Mouse (Mus musculus) erythroblast, embryonic 14.5 days (primary cell): ENCODE data around the gene Mpdz.

ENCODE experiments used
- GATA1 ChIP-seq: IDR thresholded peaks from 2 replicates; pipeline ENCODE4 v1.6.1; 2012; ENCODE audit warnings: low read length, inconsistent platforms, mixed read lengths
- TAL1 ChIP-seq: IDR thresholded peaks from 3 replicates; pipeline ENCODE4 v1.6.1; 2012; ENCODE audit warnings: low read length, inconsistent platforms, mixed read lengths

DNA sequence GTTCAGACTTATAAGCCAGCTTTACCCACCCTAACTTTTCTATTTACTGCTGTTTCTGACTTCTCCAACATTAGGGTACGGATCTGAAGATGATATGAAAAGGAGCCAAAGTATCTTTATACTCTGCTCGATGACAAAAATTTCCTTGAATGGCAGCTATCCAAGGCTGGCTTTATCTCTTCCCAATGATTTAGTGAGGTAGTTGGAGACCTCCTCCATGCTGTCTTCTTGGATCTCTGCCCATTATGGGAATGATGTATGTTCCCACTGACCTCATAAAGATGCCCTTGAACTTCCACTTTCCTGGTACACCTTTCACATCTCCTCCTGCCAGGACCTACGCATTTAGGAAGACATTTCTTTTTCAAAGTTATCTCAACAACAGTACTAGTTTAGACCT, 11.2 kb upstream of the Mpdz start:
- TF ChIP-seq GATA1 (no peak), TAL1 (no peak)
